Mouse (Mus musculus) adrenal gland, adult 18-20 months (tissue): ENCODE results near the gene Ehd2. TPM values are rescaled to one million over a fixed set of nuclear protein-coding genes. Genes with fewer than 3 reads are reported as not detected.

ENCODE experiments used
- DNase-seq, 2 experiments: peaks; one replicate each; pipeline ENCODE4 v3.0.0; 2021 to 2022; ENCODE audit warnings: low spot score in 2 of 2
- total RNA-seq, 2 experiments: library from RNA; stranded (reverse); gene quantifications; 1 replicate in 1 of 2; 2 replicates in 1 of 2; pipeline ENCODE4 v1.2.3; 2021

The Ehd2 gene
- total RNA-seq, 2 experiments from 2014 or later: 28.7 to 121 TPM

GRCm38 (mm10) chr7:15914252-15914651, 53.1 kb downstream of the Ehd2 start:
- peak; percentile 34 to 39 for DNase-seq

GRCm38 (mm10) chr7:15912183-15912582, 55.2 kb downstream of the Ehd2 start:
- peak; percentile 70 for DNase-seq

GRCm38 (mm10) chr7:15910521-15910920, 56.8 kb downstream of the Ehd2 start:
- DNase-seq: no peak

- no peak for DNase-seq
Observed at GRCm38 (mm10) chr7:15907971-15908590, 59.3 kb downstream of the Ehd2 start.

GRCm38 (mm10) chr7:15906602-15907001, 60.8 kb downstream of the Ehd2 start:
- DNase-seq: no peak

GRCm38 (mm10) chr7:15905861-15906260, 61.5 kb downstream of the Ehd2 start:
- no peak for DNase-seq

GRCm38 (mm10) chr7:15901366-15902048, 65.9 kb downstream of the Ehd2 start:
- no peak for DNase-seq

Other genes with a start within 250 kb of the Ehd2 start
- gene Obox5, start 217.4 kb downstream of the Ehd2 start, total RNA-seq: not detected
- gene Obox6, start 127.9 kb downstream of the Ehd2 start, total RNA-seq: not detected
- gene Crx, start 87.6 kb downstream of the Ehd2 start, total RNA-seq: not detected
- under 1 TPM in 1 of 2 experiments, not detected in 1; 0.20 TPM for gene Crxos, start 85.0 kb downstream of the Ehd2 start, total RNA-seq
- gene Selenow, start 45.2 kb downstream of the Ehd2 start, total RNA-seq: 100 to 1,000 TPM; 179 to 265 TPM
- gene Nop53, start 21.5 kb downstream of the Ehd2 start, total RNA-seq: 100 to 1,000 TPM; 181 to 185 TPM
- gene Bicra, start 80.4 kb upstream of the Ehd2 start, total RNA-seq: 1 to 10 TPM; 8.4 to 8.6 TPM
- not detected for gene Zfp541, start 94.2 kb upstream of the Ehd2 start, total RNA-seq
- gene Napa, start 130.9 kb upstream of the Ehd2 start, total RNA-seq: 100 to 1,000 TPM; 160 to 178 TPM
- 10 to 100 TPM; 19.6 to 20.7 TPM for gene Kptn, start 152.3 kb upstream of the Ehd2 start, total RNA-seq
- 1 to 10 TPM; 2.0 to 2.5 TPM for gene Slc8a2, start 162.3 kb upstream of the Ehd2 start, total RNA-seq
- gene Meis3, start 207.5 kb upstream of the Ehd2 start, total RNA-seq: 10 to 100 TPM; 12.1 to 14.3 TPM